9 mouse cellular contexts compared by ENCODE assay signal in genomic region chr11:101469155-101469554, GRCm38 (mm10). TPM values are rescaled to one million over a fixed set of nuclear protein-coding genes. Genes with fewer than 3 reads are reported as not detected.
A peak's percentile ranks its signal among the peaks of the same experiment; 100 is the strongest.
DNase-seq lines count a peak whose midpoint lies in the region; ATAC-seq and TF ChIP-seq lines count a peak whose summit lies in the region.
"Had no signal": no experiment of that assay in that cellular context is flagged by ENCODE, and none has a peak within 500 bp of the region (broad histone marks: within the 10 kb centered on the region; RNA-seq: fewer than 3 reads in every experiment).

No protein-coding gene starts in this region.

- H3K4me3 ChIP-seq in lung, embryonic 16.5 days (ENCODE audit: low read length): peak overlapping the region; percentile 81
- no peak overlapping the region for H3K4me3 ChIP-seq in lung, adult 2 months (replicated peaks; ENCODE audit: extremely low read depth, low read depth, low read length)
- H3K4me3 ChIP-seq in forebrain, embryonic 14.5 days (ENCODE audit: low read depth, low read length): peak overlapping the region; percentile 78
- H3K4me3 ChIP-seq in limb, embryonic 14.5 days (replicated peaks; ENCODE audit: low read length): peak overlapping the region; percentile 70; the same call in 1 of the 2 replicates
- H3K4me3 ChIP-seq in stomach, embryonic 15.5 days (replicated peaks): peak overlapping the region; percentile 86

- H3K27ac ChIP-seq in lung, embryonic 16.5 days (ENCODE audit: low read length): no peak overlapping the region
- 0 out of 2 replicates have a peak overlapping the region, but pooled peaks have one; percentile 87 for H3K27ac ChIP-seq in forebrain, embryonic 14.5 days (ENCODE audit: low read depth, low read length)
- H3K27ac ChIP-seq in limb, embryonic 14.5 days (replicated peaks; ENCODE audit: low read depth, low read length): no peak overlapping the region
- no peak overlapping the region for H3K27ac ChIP-seq in stomach, embryonic 15.5 days

- peaks cover 19% of the 10 kb centered on the region for H3K4me1 ChIP-seq in lung, embryonic 16.5 days (replicated peaks; ENCODE audit: control insufficient read depth, insufficient read depth, low read length)
- peaks cover 2% of the 10 kb centered on the region for H3K4me1 ChIP-seq in lung, adult 2 months (ENCODE audit: control insufficient read depth, insufficient read depth, low read length)
- peaks cover 21% of the 10 kb centered on the region for H3K4me1 ChIP-seq in forebrain, embryonic 14.5 days (ENCODE audit: control insufficient read depth, insufficient read depth, low read length)
- H3K4me1 ChIP-seq in limb, embryonic 14.5 days (ENCODE audit: control insufficient read depth, insufficient read depth, low read length): peaks cover 16% of the 10 kb centered on the region
- peaks cover 19% of the 10 kb centered on the region for H3K4me1 ChIP-seq in stomach, embryonic 15.5 days

- ATAC-seq in lung, embryonic 16.5 days (ENCODE audit: low read depth): no peak
- no peak for ATAC-seq in forebrain, embryonic 14.5 days
- no peak for ATAC-seq in limb, embryonic 14.5 days (ENCODE audit: low FRiP score, low read depth)
- no peak for ATAC-seq in stomach, embryonic 15.5 days (ENCODE audit: insufficient read depth, low FRiP score, low read depth)
- ATAC-seq in megakaryocyte-erythroid progenitor cell, adult 5-6 weeks (replicated peaks; ENCODE audit: low FRiP score, low TSS enrichment, poor library complexity, severe bottlenecking): no peak

- H3K36me3 ChIP-seq in lung, embryonic 16.5 days (ENCODE audit: control insufficient read depth, insufficient read depth, low read length): no peaks in the 10 kb centered on the region
- peaks cover 15% of the 10 kb centered on the region; the same call in 1 of the 2 replicates for H3K36me3 ChIP-seq in forebrain, embryonic 14.5 days (ENCODE audit: control insufficient read depth, insufficient read depth, low read length)
- no peaks in the 10 kb centered on the region for H3K36me3 ChIP-seq in limb, embryonic 14.5 days (ENCODE audit: control insufficient read depth, insufficient read depth, low read length)
- no peaks in the 10 kb centered on the region for H3K36me3 ChIP-seq in stomach, embryonic 15.5 days

- H3K27me3 ChIP-seq in lung, embryonic 16.5 days (ENCODE audit: control insufficient read depth, insufficient read depth, low read depth, low read length): no peaks in the 10 kb centered on the region; the same call in 1 of the 2 replicates
- no peaks in the 10 kb centered on the region for H3K27me3 ChIP-seq in forebrain, embryonic 14.5 days (replicated peaks; ENCODE audit: control insufficient read depth, insufficient read depth, low read length)
- H3K27me3 ChIP-seq in limb, embryonic 14.5 days (ENCODE audit: control insufficient read depth, insufficient read depth, low read length): no peaks in the 10 kb centered on the region
- no peaks in the 10 kb centered on the region for H3K27me3 ChIP-seq in stomach, embryonic 15.5 days (replicated peaks)

- H3K9me3 ChIP-seq in lung, embryonic 16.5 days (ENCODE audit: control insufficient read depth, low read length): no peaks in the 10 kb centered on the region
- H3K9me3 ChIP-seq in forebrain, embryonic 14.5 days (replicated peaks; ENCODE audit: control insufficient read depth, low read length): no peaks in the 10 kb centered on the region
- H3K9me3 ChIP-seq in limb, embryonic 14.5 days (ENCODE audit: control insufficient read depth, low read length): no peaks in the 10 kb centered on the region
- H3K9me3 ChIP-seq in stomach, embryonic 15.5 days: no peaks in the 10 kb centered on the region

- TF ChIP-seq CTCF in lung, adult 2 months (IDR thresholded peaks at IDR 0.05; ENCODE audit: insufficient read depth, low read length): no peak

- no peak overlapping the region; the same call in 1 of the 2 replicates for H3K9ac ChIP-seq in lung, embryonic 16.5 days (ENCODE audit: low read length)
- H3K9ac ChIP-seq in forebrain, embryonic 14.5 days (ENCODE audit: low read length): peak overlapping the region; percentile 88
- no peak overlapping the region; the same call in 1 of the 2 replicates for H3K9ac ChIP-seq in limb, embryonic 14.5 days (ENCODE audit: low read depth, low read length, severe bottlenecking)
- no peak overlapping the region for H3K9ac ChIP-seq in stomach, embryonic 15.5 days

- no peak for TF ChIP-seq POLR2A in lung, adult 2 months (IDR thresholded peaks at IDR 0.05; ENCODE audit: borderline replicate concordance, extremely low read depth, low read depth, low read length)
- TF ChIP-seq POLR2A in limb, embryonic 14.5 days (IDR thresholded peaks at IDR 0.05; ENCODE audit: borderline replicate concordance, extremely low read depth, insufficient read depth, insufficient read length): no peak

- H3K4me2 ChIP-seq in lung, embryonic 16.5 days (ENCODE audit: low read depth, low read length): peak overlapping the region; percentile 98
- peak overlapping the region; percentile 82 for H3K4me2 ChIP-seq in forebrain, embryonic 14.5 days (ENCODE audit: low read length)
- peak overlapping the region; percentile 95 for H3K4me2 ChIP-seq in limb, embryonic 14.5 days (replicated peaks; ENCODE audit: low read depth, low read length, severe bottlenecking)
- peak overlapping the region; percentile 98 for H3K4me2 ChIP-seq in stomach, embryonic 15.5 days

- no peak for DNase-seq in lung, adult 2 months
- DNase-seq in forebrain, embryonic 14.5 days (ENCODE audit: low spot score): no peak
- no peak for DNase-seq in limb, embryonic 14.5 days (ENCODE audit: low spot score)
- DNase-seq in right cerebral cortex, adult 18-20 months: no peak
- DNase-seq in gastrocnemius, adult 18-20 months (ENCODE audit: low spot score): no peak
- DNase-seq: kidney, postnatal 4 days had no signal

- 55% methylated on average over 4 of the region's 4 CpGs for WGBS in lung, embryonic 16.5 days
- 70% methylated on average over 4 of the region's 4 CpGs for WGBS in lung, adult 2 months
- WGBS in forebrain, embryonic 14.5 days: 74% methylated on average over 4 of the region's 4 CpGs
- 64% methylated on average over 4 of the region's 4 CpGs for WGBS in limb, embryonic 14.5 days
- 60% methylated on average over 4 of the region's 4 CpGs for WGBS in stomach, embryonic 15.5 days

RNA-seq across cellular contexts. Expression of gene Vat1, which starts 3.1 kb away (rescaled TPM):
- polyA plus RNA-seq in lung, embryonic 16.5 days (2015; fragmentation: Nextera tagmentation; extraction: Ambion mirVana): 50.2 and 52.0 TPM in 2 replicates
- polyA plus RNA-seq in lung, adult 2 months (2012; rRNA removed): 224 and 235 TPM in 2 replicates
- polyA plus RNA-seq in forebrain, embryonic 14.5 days (2014; fragmentation: Nextera tagmentation; extraction: Ambion mirVana): 77.5 and 85.7 TPM in 2 replicates
- 88.0 and 96.1 TPM in 2 replicates for polyA plus RNA-seq in limb, embryonic 14.5 days (2012; rRNA removed)
- polyA plus RNA-seq in limb, embryonic 14.5 days (2014; fragmentation: Nextera tagmentation; extraction: Ambion mirVana): 56.1 and 63.3 TPM in 2 replicates
- 59.3 and 62.3 TPM in 2 replicates for polyA plus RNA-seq in stomach, embryonic 15.5 days (2015; fragmentation: Nextera tagmentation; extraction: Ambion mirVana)
- 6.5 and 7.4 TPM in 2 replicates for total RNA-seq in megakaryocyte-erythroid progenitor cell, adult 5-6 weeks (2014; fragmentation: Nextera tagmentation)
- 3.3 and 5.4 TPM in 2 replicates for total RNA-seq in megakaryocyte-erythroid progenitor cell, adult 5-6 weeks (2017)
- total RNA-seq in gastrocnemius, adult 18-20 months (2021): 10 to 100 TPM; 10.8 to 16.1 TPM

RNA-seq across cellular contexts. Expression of gene Rnd2, which starts 4.4 kb away (rescaled TPM):
- 6.7 and 7.6 TPM in 2 replicates for polyA plus RNA-seq in lung, embryonic 16.5 days (2015; fragmentation: Nextera tagmentation; extraction: Ambion mirVana)
- 14.8 and 17.7 TPM in 2 replicates for polyA plus RNA-seq in lung, adult 2 months (2012; rRNA removed)
- 98.7 and 131 TPM in 2 replicates for polyA plus RNA-seq in forebrain, embryonic 14.5 days (2014; fragmentation: Nextera tagmentation; extraction: Ambion mirVana)
- 20.7 and 21.8 TPM in 2 replicates for polyA plus RNA-seq in limb, embryonic 14.5 days (2012; rRNA removed)
- 8.4 and 10.4 TPM in 2 replicates for polyA plus RNA-seq in limb, embryonic 14.5 days (2014; fragmentation: Nextera tagmentation; extraction: Ambion mirVana)
- 16.0 and 17.1 TPM in 2 replicates for polyA plus RNA-seq in stomach, embryonic 15.5 days (2015; fragmentation: Nextera tagmentation; extraction: Ambion mirVana)
- 1.6 and 7.2 TPM in 2 replicates for total RNA-seq in megakaryocyte-erythroid progenitor cell, adult 5-6 weeks (2014; fragmentation: Nextera tagmentation)
- 3.5 and 3.8 TPM in 2 replicates for total RNA-seq in megakaryocyte-erythroid progenitor cell, adult 5-6 weeks (2017)
- 1 to 10 TPM; 2.5 to 4.2 TPM for total RNA-seq in gastrocnemius, adult 18-20 months (2021)

RNA-seq across cellular contexts. Expression of gene Ifi35, which starts 20.9 kb away (rescaled TPM):
- 27.3 and 29.1 TPM in 2 replicates for polyA plus RNA-seq in lung, embryonic 16.5 days (2015; fragmentation: Nextera tagmentation; extraction: Ambion mirVana)
- 57.9 and 76.4 TPM in 2 replicates for polyA plus RNA-seq in lung, adult 2 months (2012; rRNA removed)
- 2.7 and 3.4 TPM in 2 replicates for polyA plus RNA-seq in forebrain, embryonic 14.5 days (2014; fragmentation: Nextera tagmentation; extraction: Ambion mirVana)
- 13.1 and 15.2 TPM in 2 replicates for polyA plus RNA-seq in limb, embryonic 14.5 days (2012; rRNA removed)
- polyA plus RNA-seq in limb, embryonic 14.5 days (2014; fragmentation: Nextera tagmentation; extraction: Ambion mirVana): 16.1 and 16.7 TPM in 2 replicates
- 24.2 and 24.5 TPM in 2 replicates for polyA plus RNA-seq in stomach, embryonic 15.5 days (2015; fragmentation: Nextera tagmentation; extraction: Ambion mirVana)
- total RNA-seq in megakaryocyte-erythroid progenitor cell, adult 5-6 weeks (2014; fragmentation: Nextera tagmentation): 35.5 and 44.1 TPM in 2 replicates
- 31.7 and 33.5 TPM in 2 replicates for total RNA-seq in megakaryocyte-erythroid progenitor cell, adult 5-6 weeks (2017)
- 1 to 10 TPM; 8.6 to 8.7 TPM for total RNA-seq in gastrocnemius, adult 18-20 months (2021)

RNA-seq across cellular contexts. Expression of gene Rpl27, which starts 27.1 kb away (rescaled TPM):
- polyA plus RNA-seq in lung, embryonic 16.5 days (2015; fragmentation: Nextera tagmentation; extraction: Ambion mirVana): 273 and 291 TPM in 2 replicates
- polyA plus RNA-seq in lung, adult 2 months (2012; rRNA removed): 221 and 297 TPM in 2 replicates
- polyA plus RNA-seq in forebrain, embryonic 14.5 days (2014; fragmentation: Nextera tagmentation; extraction: Ambion mirVana): 281 and 371 TPM in 2 replicates
- polyA plus RNA-seq in limb, embryonic 14.5 days (2012; rRNA removed): 1,216 and 1,303 TPM in 2 replicates
- polyA plus RNA-seq in limb, embryonic 14.5 days (2014; fragmentation: Nextera tagmentation; extraction: Ambion mirVana): 384 and 422 TPM in 2 replicates
- 284 and 331 TPM in 2 replicates for polyA plus RNA-seq in stomach, embryonic 15.5 days (2015; fragmentation: Nextera tagmentation; extraction: Ambion mirVana)
- 1,243 and 1,644 TPM in 2 replicates for total RNA-seq in megakaryocyte-erythroid progenitor cell, adult 5-6 weeks (2014; fragmentation: Nextera tagmentation)
- 3,990 and 4,375 TPM in 2 replicates for total RNA-seq in megakaryocyte-erythroid progenitor cell, adult 5-6 weeks (2017)
- 10 to 100 TPM; 33.9 to 45.4 TPM for total RNA-seq in gastrocnemius, adult 18-20 months (2021)

RNA-seq across cellular contexts. Expression of gene Ptges3l, which starts 44.0 kb away (rescaled TPM):
- 12.5 and 13.9 TPM in 2 replicates for polyA plus RNA-seq in lung, embryonic 16.5 days (2015; fragmentation: Nextera tagmentation; extraction: Ambion mirVana)
- polyA plus RNA-seq in lung, adult 2 months (2012; rRNA removed): 1.7 and 5.3 TPM in 2 replicates
- 1.2 TPM in 2 replicates for polyA plus RNA-seq in forebrain, embryonic 14.5 days (2014; fragmentation: Nextera tagmentation; extraction: Ambion mirVana)
- polyA plus RNA-seq in limb, embryonic 14.5 days (2012; rRNA removed): 23.7 and 27.5 TPM in 2 replicates
- 13.9 and 20.5 TPM in 2 replicates for polyA plus RNA-seq in limb, embryonic 14.5 days (2014; fragmentation: Nextera tagmentation; extraction: Ambion mirVana)
- 14.5 and 17.5 TPM in 2 replicates for polyA plus RNA-seq in stomach, embryonic 15.5 days (2015; fragmentation: Nextera tagmentation; extraction: Ambion mirVana)
- not detected in 2 replicates for total RNA-seq in megakaryocyte-erythroid progenitor cell, adult 5-6 weeks (2014; fragmentation: Nextera tagmentation)
- not detected in 2 replicates for total RNA-seq in megakaryocyte-erythroid progenitor cell, adult 5-6 weeks (2017)
- total RNA-seq in gastrocnemius, adult 18-20 months (2021): 10 to 100 TPM; 74.3 to 82.6 TPM
